Mouse (Mus musculus) cortical plate, adult 2 months (tissue): Measurements from ENCODE around the gene Olfr742. TPM values are rescaled to one million over a fixed set of nuclear protein-coding genes. Genes with fewer than 3 reads are reported as not detected.

Experiments used
- H3K27ac ChIP-seq: fragments of 200-500 bp; 2 replicates; pipeline ENCODE4 v1.5.1; 2012; ENCODE audit warnings: low read length, control low read depth, inconsistent platforms; ENCODE audit not compliant: insufficient read depth
- H3K4me1 ChIP-seq: fragments of 200-500 bp; 2 replicates; pipeline ENCODE4 v1.6.1; 2011; ENCODE audit warnings: low read length; ENCODE audit not compliant: control insufficient read depth, insufficient read depth
- H3K4me3 ChIP-seq: fragments of 200-500 bp; 2 replicates; pipeline ENCODE4 v1.5.1; 2011; ENCODE audit warnings: mild to moderate bottlenecking, low read length, control low read depth; ENCODE audit not compliant: insufficient read depth
- CTCF ChIP-seq: fragments of 200-500 bp; IDR thresholded peaks from 2 replicates; pipeline ENCODE4 v1.5.1; 2011; ENCODE audit warnings: mild to moderate bottlenecking, control low read depth, low read length; ENCODE audit not compliant: insufficient read depth; ENCODE audit errors: extremely low read depth
- POLR2A ChIP-seq: fragments of 200-500 bp; IDR thresholded peaks from 2 replicates; pipeline ENCODE4 v1.6.1; 2011; ENCODE audit warnings: mild to moderate bottlenecking, low read length, control low read depth; ENCODE audit not compliant: insufficient read depth; ENCODE audit errors: extremely low read depth
- polyA plus RNA-seq: library from polyadenylated mRNA; depleted of rRNA; stranded (reverse); fragments of >200 nt; gene quantifications from 2 replicates; pipeline ENCODE4 v1.2.3, GENCODE M21; 2012; rRNA removed

Gene Olfr742
- not detected in 2 replicates for polyA plus RNA-seq

DNA sequence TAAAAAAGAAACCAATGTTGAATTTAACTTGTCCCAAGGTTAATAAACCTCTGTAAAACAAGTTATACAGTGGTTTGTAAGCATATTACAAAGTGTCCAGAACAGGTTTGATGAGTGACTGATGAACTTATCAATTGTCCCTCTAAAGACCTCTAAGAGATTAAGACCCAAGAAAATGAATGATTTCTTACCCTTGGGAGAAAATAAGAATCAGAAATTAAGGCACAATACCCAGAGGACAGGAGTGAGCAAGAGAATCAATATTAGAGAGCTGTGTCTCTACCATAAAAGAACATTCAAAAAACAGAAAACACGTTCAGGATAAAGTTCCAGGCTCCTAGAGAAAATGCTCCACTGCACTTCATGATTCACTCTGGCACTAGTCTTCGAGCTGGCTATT lies at the start of gene Olfr742:
TSS of gene Olfr742 (plus strand) at position 301 of the 400 bp plus-strand sequence.
- Histone ChIP-seq H3K4me3 (no peak within 1 kb of the TSS), H3K4me1 (no peaks in the 10 kb centered on the region), H3K27ac (no peak within 1 kb of the TSS)
- no peak for TF ChIP-seq CTCF
- no peak for TF ChIP-seq POLR2A

DNA sequence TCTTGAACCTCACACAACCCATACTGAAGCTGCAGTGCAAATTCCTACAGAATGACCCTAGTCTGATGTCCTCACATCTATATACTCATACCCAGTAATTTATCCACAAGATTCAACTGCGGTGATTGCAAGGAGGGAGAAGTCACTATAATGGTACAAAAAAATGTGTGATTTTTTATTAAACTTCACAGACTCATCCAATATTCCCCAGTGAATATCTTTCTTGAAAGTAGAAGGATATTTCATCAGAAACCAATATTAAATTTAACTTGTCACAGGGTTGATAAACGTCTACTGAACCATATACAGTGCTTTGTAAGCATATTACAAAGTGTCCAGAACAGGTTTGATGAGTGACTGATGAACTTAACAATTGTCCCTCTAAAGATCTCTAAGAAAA lies 31.0 kb upstream of the Olfr742 start, which contains the start of gene Olfr741:
TSS of gene Olfr741 (plus strand) at position 301 of the 400 bp plus-strand sequence.
- Histone ChIP-seq H3K27ac (no peak within 1 kb of the TSS), H3K4me1 (no peaks in the 10 kb centered on the region), H3K4me3 (no peak within 1 kb of the TSS)
- TF ChIP-seq POLR2A = no peak
- TF ChIP-seq CTCF = no peak

DNA sequence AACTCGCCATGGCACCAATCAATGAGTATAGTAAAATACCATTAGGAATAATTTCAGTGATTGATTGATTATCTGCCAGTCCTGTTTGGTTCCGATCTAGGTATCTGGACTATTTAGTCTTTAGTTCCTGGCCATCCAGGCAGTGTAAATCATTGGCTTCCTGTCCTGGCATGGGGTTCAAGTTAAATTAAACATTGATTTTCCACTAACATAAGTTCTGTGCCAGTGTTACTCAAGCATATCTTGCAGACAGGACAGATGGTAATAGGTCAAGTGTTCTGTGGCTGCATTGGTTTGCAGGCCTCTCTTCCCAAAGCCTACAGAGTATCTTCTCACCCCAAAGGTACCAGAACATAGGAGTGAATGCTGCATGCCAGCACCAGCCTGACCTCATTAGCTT lies 25.0 kb upstream of the Olfr742 start:
- TF ChIP-seq POLR2A = no peak
- TF ChIP-seq CTCF = no peak
- H3K4me3 ChIP-seq = no peak overlapping the region
- H3K4me1 ChIP-seq = no peaks in the 10 kb centered on the region
- no peak overlapping the region for H3K27ac ChIP-seq

DNA sequence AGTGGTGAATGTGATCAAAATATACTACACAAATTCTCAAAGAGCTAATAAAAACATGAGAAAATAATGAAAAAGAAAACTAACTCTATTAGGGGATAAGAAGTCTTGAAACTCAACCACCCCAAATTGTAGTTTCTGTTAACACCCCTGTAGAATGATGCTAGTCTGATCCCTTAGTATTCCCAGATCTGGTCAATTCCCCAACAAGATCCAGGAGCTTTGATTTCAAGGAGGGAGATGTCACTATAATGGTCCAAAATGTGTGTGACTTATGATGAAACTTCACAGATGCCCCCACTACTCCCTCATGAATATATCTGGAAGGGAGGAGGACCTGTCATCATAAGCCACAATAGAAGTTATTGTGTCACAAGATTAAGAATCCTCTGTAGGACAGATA lies 18.1 kb downstream of the Olfr742 start, which contains the start of gene Olfr743:
TSS of gene Olfr743 (plus strand) at position 301 of the 400 bp plus-strand sequence.
- no peak for TF ChIP-seq CTCF
- Histone ChIP-seq H3K4me1 (no peaks in the 10 kb centered on the region), H3K27ac (no peak within 1 kb of the TSS), H3K4me3 (no peak within 1 kb of the TSS)

DNA sequence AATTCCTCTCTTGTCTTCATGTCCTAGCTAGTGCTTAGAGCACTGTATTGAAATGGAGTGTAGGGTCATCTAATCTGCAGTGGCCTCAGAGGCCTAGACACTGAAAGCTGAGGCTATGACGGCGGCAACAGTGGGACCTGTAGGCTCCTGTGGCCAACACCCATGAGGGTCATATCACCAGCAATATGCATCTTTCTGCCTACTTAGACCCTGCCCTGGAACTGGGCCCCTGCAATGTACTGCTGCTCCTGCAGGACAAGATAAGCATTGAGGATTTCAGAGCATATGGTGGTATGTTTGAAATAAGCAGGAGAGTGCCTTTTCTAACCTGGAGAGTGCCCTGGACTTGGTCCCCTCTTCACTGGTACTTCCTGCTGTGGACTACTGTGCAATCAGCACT lies 49.3 kb downstream of the Olfr742 start:
- no peak overlapping the region for H3K27ac ChIP-seq
- no peak for TF ChIP-seq POLR2A
- TF ChIP-seq CTCF = no peak
- H3K4me3 ChIP-seq = no peak overlapping the region
- no peaks in the 10 kb centered on the region for H3K4me1 ChIP-seq

Other genes starting within 250 kb of the Olfr742 start
- not detected in 2 replicates for gene Olfr732, start 219.4 kb upstream of the Olfr742 start, polyA plus RNA-seq
- gene Olfr733, start 202.1 kb upstream of the Olfr742 start, polyA plus RNA-seq = not detected in 2 replicates
- not detected in 2 replicates for gene Olfr734, start 176.8 kb upstream of the Olfr742 start, polyA plus RNA-seq
- gene Olfr735, start 154.7 kb upstream of the Olfr742 start, polyA plus RNA-seq = not detected in 2 replicates
- not detected in 2 replicates for gene Tlr11, start 145.7 kb upstream of the Olfr742 start, polyA plus RNA-seq
- gene Olfr736, start 122.4 kb upstream of the Olfr742 start, polyA plus RNA-seq = not detected in 2 replicates
- not detected in 2 replicates for gene Olfr738, start 96.0 kb upstream of the Olfr742 start, polyA plus RNA-seq
- gene Olfr739, start 85.0 kb upstream of the Olfr742 start, polyA plus RNA-seq = not detected in 2 replicates
- gene Olfr740, start 58.1 kb upstream of the Olfr742 start, polyA plus RNA-seq = not detected in 2 replicates
- not detected in 2 replicates for gene Olfr741, start 30.9 kb upstream of the Olfr742 start, polyA plus RNA-seq
- not detected in 2 replicates for gene Olfr743, start 18.2 kb downstream of the Olfr742 start, polyA plus RNA-seq
- not detected in 2 replicates for gene Olfr744, start 111.3 kb downstream of the Olfr742 start, polyA plus RNA-seq
- not detected in 2 replicates for gene Olfr745, start 135.8 kb downstream of the Olfr742 start, polyA plus RNA-seq
- not detected in 2 replicates for gene Olfr746, start 143.5 kb downstream of the Olfr742 start, polyA plus RNA-seq
- gene Olfr747, start 189.6 kb downstream of the Olfr742 start, polyA plus RNA-seq = not detected in 2 replicates
- not detected in 2 replicates for gene Olfr748, start 203.8 kb downstream of the Olfr742 start, polyA plus RNA-seq
- gene Olfr749, start 241.5 kb downstream of the Olfr742 start, polyA plus RNA-seq = not detected in 2 replicates